In genomic region chr15:13746559-13746958, GRCm38 (mm10) we compare ENCODE assay signal across 27 mouse cellular contexts.
"Had no signal": no experiment of that assay in that cellular context is flagged by ENCODE, and none has a peak within 500 bp of the region (broad histone marks: within the 10 kb centered on the region; RNA-seq: fewer than 3 reads in every experiment).

No protein-coding gene starts in this region.

- DNase-seq: left cerebral cortex, postnatal 4 days; liver; liver, embryonic 13.5 days; liver, postnatal 0 days; lung, adult 18-20 months; lung, adult 2 months; lung, embryonic 14.5 days; lung, postnatal 10 days; lung, postnatal 14 days; lung, postnatal 36 days; lung, postnatal 4 days; midbrain, embryonic 14.5 days had no signal

- H3K36me3 ChIP-seq: limb, embryonic 10.5 days; limb, embryonic 12.5 days; limb, embryonic 13.5 days; limb, embryonic 15.5 days; liver, embryonic 12.5 days; liver, embryonic 13.5 days; liver, embryonic 15.5 days; lung, embryonic 15.5 days; midbrain, embryonic 10.5 days; midbrain, embryonic 12.5 days; midbrain, embryonic 13.5 days; midbrain, embryonic 15.5 days had no signal

- H3K4me1 ChIP-seq: limb, embryonic 10.5 days; limb, embryonic 12.5 days; limb, embryonic 13.5 days; limb, embryonic 15.5 days; liver, embryonic 12.5 days; liver, embryonic 13.5 days; liver, embryonic 15.5 days; lung, embryonic 15.5 days; megakaryocyte, embryonic 14.5 days; midbrain, embryonic 10.5 days; midbrain, embryonic 12.5 days; midbrain, embryonic 13.5 days; midbrain, embryonic 15.5 days had no signal

- H3K4me3 ChIP-seq: limb, embryonic 10.5 days; limb, embryonic 12.5 days; limb, embryonic 13.5 days; limb, embryonic 15.5 days; liver, embryonic 12.5 days; liver, embryonic 13.5 days; liver, embryonic 15.5 days; lung, embryonic 15.5 days; megakaryocyte, embryonic 14.5 days; midbrain, embryonic 10.5 days; midbrain, embryonic 12.5 days; midbrain, embryonic 13.5 days; midbrain, embryonic 15.5 days; myocyte had no signal

- H3K27ac ChIP-seq: limb, embryonic 10.5 days; limb, embryonic 12.5 days; limb, embryonic 13.5 days; limb, embryonic 15.5 days; liver, embryonic 12.5 days; liver, embryonic 13.5 days; liver, embryonic 14.5 days; liver, embryonic 15.5 days; lung, embryonic 15.5 days; macrophage; midbrain, embryonic 10.5 days; midbrain, embryonic 12.5 days; midbrain, embryonic 13.5 days; midbrain, embryonic 15.5 days had no signal

- H3K9ac ChIP-seq: limb, embryonic 12.5 days; limb, embryonic 13.5 days; limb, embryonic 15.5 days; liver, embryonic 12.5 days; liver, embryonic 13.5 days; liver, embryonic 14.5 days; liver, embryonic 15.5 days; liver, postnatal 0 days; lung, embryonic 14.5 days; lung, embryonic 15.5 days; midbrain, embryonic 12.5 days; midbrain, embryonic 13.5 days; midbrain, embryonic 15.5 days had no signal

- H3K9me3 ChIP-seq: limb, embryonic 10.5 days; limb, embryonic 12.5 days; limb, embryonic 13.5 days; limb, embryonic 15.5 days; liver, embryonic 12.5 days; liver, embryonic 13.5 days; liver, embryonic 15.5 days; lung, embryonic 15.5 days; megakaryocyte, embryonic 14.5 days; midbrain, embryonic 10.5 days; midbrain, embryonic 12.5 days; midbrain, embryonic 13.5 days; midbrain, embryonic 15.5 days had no signal

- H3K27me3 ChIP-seq: limb, embryonic 12.5 days; limb, embryonic 13.5 days; limb, embryonic 15.5 days; liver, embryonic 12.5 days; liver, embryonic 13.5 days; liver, embryonic 15.5 days; lung, embryonic 15.5 days; megakaryocyte, embryonic 14.5 days; midbrain, embryonic 12.5 days; midbrain, embryonic 13.5 days; midbrain, embryonic 15.5 days had no signal
